Mouse (Mus musculus): ENCODE measurements around the gene Glis3.

DNA sequence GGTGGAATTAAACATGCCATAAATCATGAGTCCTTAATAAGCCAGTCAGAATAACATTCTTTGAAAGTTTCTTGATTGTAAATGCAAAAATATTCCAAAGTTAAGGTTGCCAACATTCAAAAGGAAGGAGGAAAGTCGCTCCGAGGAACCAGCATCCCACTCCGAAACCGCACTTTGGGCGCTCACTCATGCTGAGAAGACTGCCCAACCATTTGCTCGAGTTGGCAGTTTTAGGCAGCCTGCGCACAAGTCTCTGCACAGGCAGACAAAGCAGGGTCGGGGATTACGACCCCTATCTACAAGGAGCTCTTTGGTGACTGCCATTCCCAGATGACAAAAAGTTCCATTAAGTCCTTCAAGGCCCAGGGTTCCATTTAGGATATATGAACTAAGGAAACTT, 298.4 kb downstream of the Glis3 start:
- TF ChIP-seq CTCF (IDR thresholded peaks at IDR 0.05; ENCODE audit: control insufficient read depth, insufficient read depth, insufficient replicate concordance, low read depth, low read length) (no peak), POLR2A (IDR thresholded peaks at IDR 0.05; ENCODE audit: control insufficient read depth, low read depth, low read length) (no peak)
